Mouse (Mus musculus): Measurements from ENCODE around the gene Crebl2. TPM values are rescaled to one million over a fixed set of nuclear protein-coding genes. Genes with fewer than 3 reads are reported as not detected.

The Crebl2 gene
- total and polyA plus RNA-seq, 3 experiments = 1.5 to 3.7 TPM; not detected in 1

GRCm38 (mm10) chr6:134903891-134904884 lies 74.2 kb downstream of the Crebl2 start:
- no peak overlapping the region for H3K27ac ChIP-seq (ENCODE audit: control insufficient read depth, low read depth, low read length)

GRCm38 (mm10) chr6:134905811-134906210 lies 75.9 kb downstream of the Crebl2 start:
- no peak overlapping the region for H3K9ac ChIP-seq (ENCODE audit: control insufficient read depth, low read depth, low read length, poor library complexity, severe bottlenecking)
- no peaks in the 10 kb centered on the region for H3K4me1 ChIP-seq (ENCODE audit: control insufficient read depth in 1 of 2, insufficient read depth in 2 of 2, low read length in 2 of 2)
- H3K9me3 ChIP-seq (replicated peaks; ENCODE audit: insufficient read depth, low read length) = no peaks in the 10 kb centered on the region
- DNase-seq (ENCODE audit: low read depth, low spot score) = no peak
- H3K27me3 ChIP-seq (ENCODE audit: control insufficient read depth in 1 of 2, insufficient read depth in 2 of 2, low read length in 2 of 2) = no peaks in the 10 kb centered on the region
- no peak overlapping the region for H3K4me3 ChIP-seq (ENCODE audit: control insufficient read depth in 1 of 2, insufficient read depth in 1 of 2, low read depth in 2 of 2, low read length in 2 of 2)
- H3K36me3 ChIP-seq (ENCODE audit: control insufficient read depth in 1 of 2, insufficient read depth in 2 of 2, low read length in 2 of 2) = no peaks in the 10 kb centered on the region
- no peak for TF ChIP-seq MAFK (IDR thresholded peaks at IDR 0.05; ENCODE audit: borderline replicate concordance, low read depth, low read length)
- TF ChIP-seq CHD1 (IDR thresholded peaks at IDR 0.05; ENCODE audit: low read depth, low read length) = no peak
- TF ChIP-seq TAL1 (IDR thresholded peaks at IDR 0.05; ENCODE audit: low read length) = no peak
- TF ChIP-seq BHLHE40 (IDR thresholded peaks at IDR 0.05; ENCODE audit: borderline replicate concordance, low read depth, low read length) = no peak
- TF ChIP-seq CTCF (IDR thresholded peaks at IDR 0.05 in 2 of 3, conservative IDR thresholded peaks at IDR 0.05 in 1 of 3; ENCODE audit: control insufficient read depth in 1 of 3, insufficient read depth in 1 of 3, low read depth in 2 of 3, low read length in 3 of 3, poor library complexity in 1 of 3, severe bottlenecking in 1 of 3) = no peak
- no peak for TF ChIP-seq ZC3H11A (IDR thresholded peaks at IDR 0.05; ENCODE audit: low read depth, low read length)
- TF ChIP-seq ZMIZ1 (IDR thresholded peaks at IDR 0.05; ENCODE audit: low read depth, low read length) = no peak
- no peak for TF ChIP-seq USF1 (IDR thresholded peaks at IDR 0.05; ENCODE audit: low read depth, low read length)
- no peak for TF ChIP-seq GABPA (IDR thresholded peaks at IDR 0.05; ENCODE audit: low read depth, low read length)
- no peaks in the 10 kb centered on the region for H3K79me2 ChIP-seq (ENCODE audit: control insufficient read depth, insufficient read depth, low read length, poor library complexity)
- no peak overlapping the region for H3K27ac ChIP-seq (ENCODE audit: control insufficient read depth, low read depth, low read length)

More at GRCm38 (mm10) chr6:134903891-134904884, 74.2 kb downstream of the Crebl2 start:
- TF ChIP-seq CHD2 (IDR thresholded peaks at IDR 0.05; ENCODE audit: low read length) = no peak
- no peak for TF ChIP-seq HCFC1 (IDR thresholded peaks at IDR 0.05; ENCODE audit: low read depth, low read length)
- TF ChIP-seq JUND (IDR thresholded peaks at IDR 0.05; ENCODE audit: low read depth, low read length) = 0 out of 2 replicates have a peak, but pooled peaks have one; percentile 29
- Histone ChIP-seq H3K4me1 (ENCODE audit: control insufficient read depth in 1 of 2, insufficient read depth in 2 of 2, low read length in 2 of 2) (no peaks in the 10 kb centered on the region), H3K9me3 (replicated peaks; ENCODE audit: insufficient read depth, low read length) (no peaks in the 10 kb centered on the region), H3K4me3 (ENCODE audit: control insufficient read depth in 1 of 2, insufficient read depth in 1 of 2, low read depth in 2 of 2, low read length in 2 of 2) (no peak overlapping the region), H3K79me2 (ENCODE audit: control insufficient read depth, insufficient read depth, low read length, poor library complexity) (no peaks in the 10 kb centered on the region), H3K9ac (ENCODE audit: control insufficient read depth, low read depth, low read length, poor library complexity, severe bottlenecking) (no peak overlapping the region), H3K27me3 (ENCODE audit: control insufficient read depth in 1 of 2, insufficient read depth in 2 of 2, low read length in 2 of 2) (no peaks in the 10 kb centered on the region), H3K36me3 (ENCODE audit: control insufficient read depth in 1 of 2, insufficient read depth in 2 of 2, low read length in 2 of 2) (peaks cover 0 to 2% of the 10 kb centered on the region in 2 experiments; a peak in 2 of 4 replicates)
- DNase-seq (ENCODE audit: low read depth, low spot score) = peak; percentile 51

Other genes starting within 250 kb of the Crebl2 start
- gene Mansc1, start 197.7 kb upstream of the Crebl2 start, total RNA-seq (2012; rRNA removed) = not detected in 2 replicates
- not detected for gene Mansc1, start 197.7 kb upstream of the Crebl2 start, polyA plus RNA-seq (2012; ENCODE audit: insufficient read depth in 1 of 2, insufficient read length in 2 of 2, low read depth in 1 of 2, low replicate concordance in 2 of 2, missing spikeins in 1 of 2)
- gene Borcs5, start 190.6 kb upstream of the Crebl2 start, total RNA-seq (2012; rRNA removed) = 7.7 and 8.7 TPM in 2 replicates
- 10 to 100 TPM in 1 of 2 experiments, not detected in 1; 13.0 TPM for gene Borcs5, start 190.6 kb upstream of the Crebl2 start, polyA plus RNA-seq (2012; ENCODE audit: insufficient read depth in 1 of 2, insufficient read length in 2 of 2, low read depth in 1 of 2, low replicate concordance in 2 of 2, missing spikeins in 1 of 2)
- gene Dusp16, start 37.5 kb upstream of the Crebl2 start, total RNA-seq (2012; rRNA removed) = 1.9 and 2.2 TPM in 2 replicates
- gene Dusp16, start 37.5 kb upstream of the Crebl2 start, polyA plus RNA-seq (2012; ENCODE audit: insufficient read depth in 1 of 2, insufficient read length in 2 of 2, low read depth in 1 of 2, low replicate concordance in 2 of 2, missing spikeins in 1 of 2) = 1 to 10 TPM in 1 of 2 experiments, not detected in 1; 6.9 TPM
- gene Gpr19, start 68.4 kb downstream of the Crebl2 start, total RNA-seq (2012; rRNA removed) = 8.4 and 9.0 TPM in 2 replicates
- 10 to 100 TPM in 1 of 2 experiments, not detected in 1; 11.7 TPM for gene Gpr19, start 68.4 kb downstream of the Crebl2 start, polyA plus RNA-seq (2012; ENCODE audit: insufficient read depth in 1 of 2, insufficient read length in 2 of 2, low read depth in 1 of 2, low replicate concordance in 2 of 2, missing spikeins in 1 of 2)
- gene Cdkn1b, start 90.2 kb downstream of the Crebl2 start, total RNA-seq (2012; rRNA removed) = 7.7 and 12.0 TPM in 2 replicates
- gene Cdkn1b, start 90.2 kb downstream of the Crebl2 start, polyA plus RNA-seq (2012; ENCODE audit: insufficient read depth in 1 of 2, insufficient read length in 2 of 2, low read depth in 1 of 2, low replicate concordance in 2 of 2, missing spikeins in 1 of 2) = 10 to 100 TPM in 1 of 2 experiments, not detected in 1; 21.2 TPM
- gene Apold1, start 151.6 kb downstream of the Crebl2 start, total RNA-seq (2012; rRNA removed) = 0.07 and 0.12 TPM in 2 replicates
- gene Apold1, start 151.6 kb downstream of the Crebl2 start, polyA plus RNA-seq (2012; ENCODE audit: insufficient read depth in 1 of 2, insufficient read length in 2 of 2, low read depth in 1 of 2, low replicate concordance in 2 of 2, missing spikeins in 1 of 2) = under 1 TPM in 1 of 2 experiments, not detected in 1; 0.08 TPM
- 84.1 and 102 TPM in 2 replicates for gene Ddx47, start 181.5 kb downstream of the Crebl2 start, total RNA-seq (2012; rRNA removed)
- 100 to 1,000 TPM in 1 of 2 experiments, not detected in 1; 117 TPM for gene Ddx47, start 181.5 kb downstream of the Crebl2 start, polyA plus RNA-seq (2012; ENCODE audit: insufficient read depth in 1 of 2, insufficient read length in 2 of 2, low read depth in 1 of 2, low replicate concordance in 2 of 2, missing spikeins in 1 of 2)
- gene Gprc5a, start 235.5 kb downstream of the Crebl2 start, total RNA-seq (2012; rRNA removed) = not detected in 2 replicates
- gene Gprc5a, start 235.5 kb downstream of the Crebl2 start, polyA plus RNA-seq (2012; ENCODE audit: insufficient read depth in 1 of 2, insufficient read length in 2 of 2, low read depth in 1 of 2, low replicate concordance in 2 of 2, missing spikeins in 1 of 2) = under 1 TPM in 1 of 2 experiments, not detected in 1; 0.06 TPM